Mouse (Mus musculus) bone marrow, adult 2 months (tissue): ENCODE data around the gene Ip6k1.

Experiments used
- CTCF ChIP-seq: fragments of 200-500 bp; IDR thresholded peaks from 2 replicates; pipeline ENCODE4 v1.5.1; 2011; ENCODE audit warnings: low read length, control low read depth; ENCODE audit not compliant: control insufficient read depth, insufficient read depth
- POLR2A ChIP-seq: fragments of 200-500 bp; IDR thresholded peaks from 2 replicates; pipeline ENCODE4 v1.6.1; 2011; ENCODE audit warnings: low read depth, mild to moderate bottlenecking, control low read depth, low read length, borderline replicate concordance; ENCODE audit not compliant: control insufficient read depth

- TF ChIP-seq CTCF (no peak), POLR2A (no peak)
Observed at GRCm38 (mm10) chr9:107994464-107994863, 7.8 kb upstream of the Ip6k1 start.
